Mouse (Mus musculus): ENCODE measurements at regions not wholly inside any gene's neighbourhood (a gene's known extent, or its start where the extent isn't known, plus 50 kb on each side); places are given as distances from the start of the nearest gene placed in this dataset.

GRCm38 (mm10) chr8:115766218-115766898 lies 58.8 kb upstream of the Maf start:
- in situ Hi-C loops (cut with MboI; ENCODE audit: low sequenced_read_pairs), result no loop called here

DNA sequence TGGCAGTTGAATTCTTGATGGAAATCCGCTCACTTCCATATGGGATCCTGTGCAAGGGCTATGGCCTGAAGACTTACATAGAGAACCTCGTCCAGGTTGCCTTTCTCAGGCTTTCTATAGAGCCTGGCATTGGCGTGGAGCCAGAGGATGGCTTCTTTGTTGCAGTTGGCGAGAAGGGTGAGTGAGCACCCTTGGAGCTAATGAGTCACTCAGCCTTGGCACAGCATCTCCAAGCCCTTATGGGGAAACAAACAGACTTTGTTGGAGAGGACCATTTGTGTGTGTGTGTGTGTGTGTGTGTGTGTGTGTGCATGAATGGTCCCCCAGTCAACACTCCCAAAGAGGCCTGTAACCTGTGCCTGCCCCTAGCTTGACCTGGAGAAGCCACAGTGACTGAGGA lies 57.0 kb upstream of the Maf start:
- in situ Hi-C loops (cut with MboI; ENCODE audit: low sequenced_read_pairs), result no loop called here

- in situ Hi-C loops (cut with MboI; ENCODE audit: low sequenced_read_pairs), result no loop called here
These were observed 50.4 kb upstream of the Maf start for GRCm38 (mm10) chr8:115758011-115758410.

All from CH12F3 (cell line).